Mouse (Mus musculus) myocyte (in vitro differentiated cells): Measurements from ENCODE around the gene Tiam1.

Experiments used
- CEBPB ChIP-seq: IDR thresholded peaks from 2 replicates; pipeline ENCODE4 v1.6.1; 2011; ENCODE audit warnings: mild to moderate bottlenecking, moderate library complexity; ENCODE audit not compliant: poor library complexity, insufficient read depth, severe bottlenecking
- MYOD1 ChIP-seq, 3 experiments: IDR thresholded peaks; one replicate each; pipeline ENCODE4 v1.6.1; 2011; ENCODE audit warnings: control low read depth in 2 of 3, low read depth in 2 of 3, mild to moderate bottlenecking in 2 of 3, moderate library complexity in 1 of 3; ENCODE audit not compliant: insufficient read length in 2 of 3, control insufficient read depth in 1 of 3
- MYOG ChIP-seq, 3 experiments: IDR thresholded peaks; one replicate each; pipeline ENCODE4 v1.6.1; 2011; ENCODE audit warnings: control low read depth in 2 of 3, low read depth in 2 of 3, mild to moderate bottlenecking in 2 of 3; ENCODE audit not compliant: insufficient read length in 2 of 3, control insufficient read depth in 1 of 3, insufficient read depth in 1 of 3
- POLR2A ChIP-seq: IDR thresholded peaks from one replicate; pipeline ENCODE4 v1.6.1; 2011; ENCODE audit warnings: low read depth, mild to moderate bottlenecking, control low read depth, moderate library complexity; ENCODE audit not compliant: insufficient read length
- REST ChIP-seq: IDR thresholded peaks from one replicate; pipeline ENCODE4 v1.6.1; 2011; ENCODE audit warnings: mild to moderate bottlenecking, control low read depth, moderate library complexity; ENCODE audit not compliant: insufficient read depth, insufficient read length

DNA sequence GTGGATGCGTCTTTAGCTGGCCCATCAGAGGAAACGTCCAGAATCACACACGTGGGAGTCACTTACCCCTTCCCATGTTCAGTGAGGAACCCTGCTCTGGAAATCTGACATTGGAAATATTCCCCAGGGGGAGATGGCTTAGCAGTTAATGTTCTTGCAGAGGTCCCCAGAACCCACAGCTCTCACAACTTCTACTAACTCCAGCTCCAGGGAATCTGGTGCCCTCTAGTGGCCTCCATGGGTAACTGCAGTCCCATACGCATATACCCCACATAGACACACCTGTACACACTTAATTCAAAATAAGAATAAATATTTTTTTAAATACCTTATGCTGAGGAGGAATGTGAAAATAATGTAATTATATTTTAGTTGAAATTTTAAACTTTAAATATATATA lies 23.6 kb downstream of the Tiam1 start:
- TF ChIP-seq MYOG (IDR thresholded peaks at IDR 0.05; ENCODE audit: control insufficient read depth in 1 of 3, insufficient read depth in 1 of 3, insufficient read length in 2 of 3, low read depth in 2 of 3) (no peak), POLR2A (no peak), CEBPB (no peak), REST (no peak), MYOD1 (IDR thresholded peaks at IDR 0.05; ENCODE audit: control insufficient read depth in 1 of 3, insufficient read length in 2 of 3, low read depth in 2 of 3) (no peak)
